Mouse (Mus musculus): ENCODE data around the gene Scaf1.

- TF ChIP-seq CTCF (IDR thresholded peaks at IDR 0.05 in 2 of 3, conservative IDR thresholded peaks at IDR 0.05 in 1 of 3; ENCODE audit: control insufficient read depth in 1 of 3, insufficient read depth in 1 of 3, low read depth in 2 of 3, low read length in 3 of 3, poor library complexity in 1 of 3, severe bottlenecking in 1 of 3) (no peak), EP300 (IDR thresholded peaks at IDR 0.05; ENCODE audit: low read depth in 1 of 2, low read length in 2 of 2) (no peak), MAX (IDR thresholded peaks at IDR 0.05; ENCODE audit: low read length) (no peak), POLR2A (IDR thresholded peaks at IDR 0.05; ENCODE audit: control insufficient read depth in 1 of 2, insufficient read depth in 1 of 2, low read depth in 1 of 2, low read length in 2 of 2, poor library complexity in 1 of 2) (no peak; a peak in 1 of 4 replicates), E2F4 (IDR thresholded peaks at IDR 0.05; ENCODE audit: borderline replicate concordance, low read depth, low read length) (no peak), MYC (IDR thresholded peaks at IDR 0.05; ENCODE audit: low read depth, low read length) (no peak), NRF1 (IDR thresholded peaks at IDR 0.05; ENCODE audit: insufficient read depth, low read depth, low read length, poor library complexity, severe bottlenecking) (no peak), MAZ (IDR thresholded peaks at IDR 0.05; ENCODE audit: low read depth, low read length) (no peak), HCFC1 (IDR thresholded peaks at IDR 0.05; ENCODE audit: low read depth, low read length) (no peak), MYB (IDR thresholded peaks at IDR 0.05; ENCODE audit: low read depth, low read length) (no peak), RCOR1 (IDR thresholded peaks at IDR 0.05; ENCODE audit: low read depth, low read length) (no peak)
Observed at GRCm38 (mm10) chr7:45000539-45001114, 15.5 kb downstream of the Scaf1 start.

All from MEL (cell line).